Mouse (Mus musculus) forebrain, embryonic 15.5 days (tissue): ENCODE results near the gene Wipf2. TPM values are rescaled to one million over a fixed set of nuclear protein-coding genes. Genes with fewer than 3 reads are reported as not detected.
"Not testable (repeated sequence)": the region's sequence is repeated elsewhere in the genome, so short reads cannot be mapped to it uniquely, and the experiment has no call there.

Experiments
- ATAC-seq: fragments of 200-750 bp; cut with Nextera tagmentation; replicated peaks from 2 replicates; pipeline ENCODE4 v1.8.0; 2017; ENCODE audit warnings: mild to moderate bottlenecking, moderate TSS enrichment, moderate library complexity
- H3K27ac ChIP-seq: fragments of 300-500 bp; sonication (generic); replicated peaks from 2 replicates; pipeline ENCODE4 v1.5.1; 2015; ENCODE audit warnings: mild to moderate bottlenecking, inconsistent platforms
- H3K27me3 ChIP-seq: fragments of 300-500 bp; sonication (generic); 2 replicates; pipeline ENCODE4 v1.6.1; 2015; ENCODE audit warnings: inconsistent platforms
- H3K36me3 ChIP-seq: fragments of 300-500 bp; sonication (generic); 2 replicates; pipeline ENCODE4 v1.6.1; 2015; ENCODE audit warnings: mild to moderate bottlenecking, inconsistent platforms
- H3K4me1 ChIP-seq: fragments of 300-500 bp; sonication (generic); 2 replicates; pipeline ENCODE4 v1.6.1; 2015; ENCODE audit warnings: inconsistent platforms
- H3K4me2 ChIP-seq: fragments of 300-500 bp; sonication (generic); replicated peaks from 2 replicates; pipeline ENCODE4 v1.6.1; 2015; ENCODE audit warnings: mild to moderate bottlenecking, inconsistent platforms
- H3K4me3 ChIP-seq: fragments of 300-500 bp; sonication (generic); 2 replicates; pipeline ENCODE4 v1.5.1; 2015; ENCODE audit warnings: mild to moderate bottlenecking, inconsistent platforms
- H3K9ac ChIP-seq: fragments of 300-500 bp; sonication (generic); replicated peaks from 2 replicates; pipeline ENCODE4 v1.6.1; 2015; ENCODE audit warnings: mild to moderate bottlenecking, inconsistent platforms
- H3K9me3 ChIP-seq: fragments of 300-500 bp; sonication (generic); 2 replicates; pipeline ENCODE4 v1.6.1; 2016; ENCODE audit warnings: inconsistent platforms
- WGBS: fragments of 180-500 bp; shearing (Covaris S2); methylation state at CpG from one replicate; pipeline ENCODE4 v1.1.7; 2015; ENCODE audit warnings: mixed read lengths; 5-methylcytosine and 5-hydroxymethylcytosine counted together
- polyA plus RNA-seq: library from polyadenylated mRNA; unstranded; fragments of >200 nt; fragmentation: Nextera tagmentation; extraction: Ambion mirVana; gene quantifications from 2 replicates; pipeline ENCODE4 v1.2.1, GENCODE M21; 2015

Wipf2 gene
- polyA plus RNA-seq, 1 experiment from 2014 or later: 4.4 TPM

GRCm38 (mm10) chr11:98900529-98901125, 37.2 kb downstream of the Wipf2 start:
- peaks cover 60% of the 10 kb centered on the region for H3K36me3 ChIP-seq
- H3K27me3 ChIP-seq: no peaks in the 10 kb centered on the region
- no peak overlapping the region for H3K9ac ChIP-seq
- H3K27ac ChIP-seq: no peak overlapping the region
- no peak overlapping the region for H3K4me3 ChIP-seq
- no peak overlapping the region for H3K4me2 ChIP-seq
- no peaks in the 10 kb centered on the region for H3K4me1 ChIP-seq
- H3K9me3 ChIP-seq: no peaks in the 10 kb centered on the region
- ATAC-seq: no peak
- 90% methylated on average over 12 of the region's 12 CpGs for WGBS

- Histone ChIP-seq H3K9ac (no peak overlapping the region), H3K27me3 (no peaks in the 10 kb centered on the region), H3K36me3 (peaks cover 42% of the 10 kb centered on the region), H3K9me3 (no peaks in the 10 kb centered on the region), H3K4me1 (no peaks in the 10 kb centered on the region), H3K4me3 (no peak overlapping the region), H3K27ac (0 out of 2 replicates have a peak overlapping the region, but pooled peaks have one; percentile 5), H3K4me2 (no peak overlapping the region)
- no peak for ATAC-seq
- whole genome bisulfite sequencing: 17% methylated on average over 10 of the region's 10 CpGs
Measured at GRCm38 (mm10) chr11:98902621-98903245, 39.3 kb downstream of the Wipf2 start.

GRCm38 (mm10) chr11:98904577-98904976, 41.1 kb downstream of the Wipf2 start:
- 93% methylated on average over 2 of the region's 2 CpGs for WGBS
- ATAC-seq: no peak
- no peak overlapping the region for H3K4me3 ChIP-seq
- H3K9me3 ChIP-seq: no peaks in the 10 kb centered on the region
- no peak overlapping the region for H3K4me2 ChIP-seq
- H3K27ac ChIP-seq: no peak overlapping the region
- peaks cover 27% of the 10 kb centered on the region for H3K36me3 ChIP-seq
- peaks cover 13% of the 10 kb centered on the region for H3K4me1 ChIP-seq
- H3K9ac ChIP-seq: no peak overlapping the region
- no peaks in the 10 kb centered on the region for H3K27me3 ChIP-seq

- Histone ChIP-seq H3K27ac (no peak overlapping the region), H3K4me3 (no peak overlapping the region), H3K9me3 (no peaks in the 10 kb centered on the region), H3K4me1 (peaks cover 13% of the 10 kb centered on the region), H3K9ac (no peak overlapping the region), H3K36me3 (peaks cover 23% of the 10 kb centered on the region), H3K4me2 (no peak overlapping the region), H3K27me3 (no peaks in the 10 kb centered on the region)
- ATAC-seq: no peak
- WGBS: 91% methylated on average over 7 of the region's 7 CpGs
Measured at GRCm38 (mm10) chr11:98905033-98905432, 41.6 kb downstream of the Wipf2 start.

- Histone ChIP-seq H3K4me3 (no peak overlapping the region), H3K36me3 (peaks cover 17% of the 10 kb centered on the region; the same call in 1 of the 2 replicates), H3K9ac (no peak overlapping the region), H3K27ac (no peak overlapping the region), H3K27me3 (no peaks in the 10 kb centered on the region), H3K9me3 (no peaks in the 10 kb centered on the region), H3K4me2 (no peak overlapping the region), H3K4me1 (peaks cover 13% of the 10 kb centered on the region)
- no peak for ATAC-seq
- 93% methylated on average over 4 of the region's 4 CpGs for WGBS
Measured at GRCm38 (mm10) chr11:98905583-98905982, 42.1 kb downstream of the Wipf2 start.

GRCm38 (mm10) chr11:98907063-98907436, 43.6 kb downstream of the Wipf2 start:
- ATAC-seq: no peak
- Histone ChIP-seq H3K4me2 (peak overlapping the region; percentile 84), H3K36me3 (0 out of 2 replicates have a peak, but pooled peaks cover 4% of the 10 kb centered on the region), H3K9ac (no peak overlapping the region), H3K4me3 (peak overlapping the region; percentile 51), H3K27me3 (no peaks in the 10 kb centered on the region), H3K4me1 (peaks cover 13% of the 10 kb centered on the region), H3K27ac (0 out of 2 replicates have a peak overlapping the region, but pooled peaks have one; percentile 54), H3K9me3 (no peaks in the 10 kb centered on the region)
- WGBS: 56% methylated on average over 5 of the region's 5 CpGs

GRCm38 (mm10) chr11:98907437-98908173, 44.2 kb downstream of the Wipf2 start, which contains the start of gene Cdc6:
Cdc6 (plus strand) TSS chr11:98907801.
- Histone ChIP-seq H3K36me3 (no peaks in the 10 kb centered on the region), H3K27me3 (no peaks in the 10 kb centered on the region), H3K4me2 (peak within 1 kb of the TSS; percentile 84), H3K4me1 (peaks cover 13% of the 10 kb centered on the region), H3K9ac (peak within 1 kb of the TSS; percentile 34), H3K27ac (0 out of 2 replicates have a peak within 1 kb of the TSS, but pooled peaks have one; percentile 54), H3K4me3 (peak within 1 kb of the TSS; percentile 51), H3K9me3 (no peaks in the 10 kb centered on the region)
- under 1% methylated on average over 49 of the region's 49 CpGs for WGBS
- peak; percentile 99 for ATAC-seq

GRCm38 (mm10) chr11:98909654-98910053, 46.2 kb downstream of the Wipf2 start:
- no peak overlapping the region for H3K4me3 ChIP-seq
- no peak overlapping the region for H3K27ac ChIP-seq
- WGBS: 34% methylated on average over 6 of the region's 6 CpGs
- no peak overlapping the region for H3K4me2 ChIP-seq
- H3K4me1 ChIP-seq: peaks cover 13% of the 10 kb centered on the region
- no peaks in the 10 kb centered on the region for H3K27me3 ChIP-seq
- no peaks in the 10 kb centered on the region for H3K36me3 ChIP-seq
- H3K9me3 ChIP-seq: no peaks in the 10 kb centered on the region
- no peak for ATAC-seq
- H3K9ac ChIP-seq: no peak overlapping the region

GRCm38 (mm10) chr11:98910415-98910814, 47.0 kb downstream of the Wipf2 start:
- Histone ChIP-seq H3K27me3 (no peaks in the 10 kb centered on the region), H3K27ac (no peak overlapping the region), H3K4me1 (peaks cover 13% of the 10 kb centered on the region), H3K36me3 (no peaks in the 10 kb centered on the region), H3K4me2 (no peak overlapping the region), H3K9ac (no peak overlapping the region), H3K9me3 (no peaks in the 10 kb centered on the region), H3K4me3 (no peak overlapping the region)
- ATAC-seq: no peak
- 91% methylated on average over 11 of the region's 11 CpGs for WGBS

- Histone ChIP-seq H3K27ac (no peak overlapping the region), H3K27me3 (no peaks in the 10 kb centered on the region), H3K36me3 (no peaks in the 10 kb centered on the region), H3K4me1 (peaks cover 13% of the 10 kb centered on the region), H3K4me3 (no peak overlapping the region), H3K4me2 (no peak overlapping the region), H3K9me3 (no peaks in the 10 kb centered on the region), H3K9ac (no peak overlapping the region; the same call in 1 of the 2 replicates)
- ATAC-seq: no peak
- WGBS: 91% methylated on average over 5 of the region's 5 CpGs
Measured at GRCm38 (mm10) chr11:98911498-98911897, 48.1 kb downstream of the Wipf2 start.

GRCm38 (mm10) chr11:98914196-98914595, 50.8 kb downstream of the Wipf2 start:
- 89% methylated on average over 11 of the region's 11 CpGs for WGBS
- no peak overlapping the region for H3K9ac ChIP-seq
- ATAC-seq: no peak
- no peak overlapping the region for H3K4me3 ChIP-seq
- no peak overlapping the region for H3K4me2 ChIP-seq
- peaks cover 3% of the 10 kb centered on the region; the same call in 1 of the 2 replicates for H3K4me1 ChIP-seq
- no peaks in the 10 kb centered on the region for H3K27me3 ChIP-seq
- no peaks in the 10 kb centered on the region for H3K9me3 ChIP-seq
- H3K36me3 ChIP-seq: no peaks in the 10 kb centered on the region
- H3K27ac ChIP-seq: no peak overlapping the region

- H3K4me3 ChIP-seq, H3K4me2 ChIP-seq, H3K27ac ChIP-seq, ATAC-seq, H3K36me3 ChIP-seq, H3K9ac ChIP-seq, H3K4me1 ChIP-seq, H3K9me3 ChIP-seq, H3K27me3 ChIP-seq: not testable (repeated sequence)
- 95% methylated on average over 3 of the region's 3 CpGs for WGBS
Measured at GRCm38 (mm10) chr11:98916376-98916775, 52.9 kb downstream of the Wipf2 start.
